Mouse (Mus musculus) macrophage (primary cell): ENCODE results near the gene Bpifb5. TPM values are rescaled to one million over a fixed set of nuclear protein-coding genes. Genes with fewer than 3 reads are reported as not detected.
"Not testable (repeated sequence)": the region's sequence is repeated elsewhere in the genome, so short reads cannot be mapped to it uniquely, and the experiment has no call there.

Experiments used
- H3K27ac ChIP-seq: fragments of 350-480 bp; formaldehyde crosslinking; 2 replicates; pipeline ENCODE4 v1.9.0; 2021
- H3K36me3 ChIP-seq: fragments of 350-480 bp; formaldehyde crosslinking; 2 replicates; pipeline ENCODE4 v1.9.0; 2021; ENCODE audit errors: inconsistent target
- H3K4me3 ChIP-seq: fragments of 350-480 bp; formaldehyde crosslinking; 2 replicates; pipeline ENCODE4 v1.9.0; 2021; ENCODE audit errors: inconsistent target
- H3K79me2 ChIP-seq: fragments of 350-480 bp; formaldehyde crosslinking; 2 replicates; pipeline ENCODE4 v1.9.0; 2021; ENCODE audit errors: inconsistent target
- WGBS: methylation state at CpG from one replicate; pipeline ENCODE4 v1.1.7; 2026; ENCODE audit warnings: inconsistent platforms; ENCODE audit not compliant: missing documents; 5-methylcytosine and 5-hydroxymethylcytosine counted together
- polyA plus RNA-seq: library from polyadenylated mRNA; stranded (reverse); fragments of 250-400 nt; gene quantifications from 3 replicates; pipeline ENCODE4 v1.2.4, GENCODE M21; 2018; ENCODE audit warnings: inconsistent platforms

Gene Bpifb5
- polyA plus RNA-seq, 1 experiment from 2014 or later = not detected

- Histone ChIP-seq H3K79me2 (no peaks in the 10 kb centered on the region), H3K36me3 (no peaks in the 10 kb centered on the region), H3K27ac (no peak overlapping the region), H3K4me3 (no peak overlapping the region)
- 42% methylated on average over 1 of the region's 1 CpGs for whole genome bisulfite sequencing
These were observed 12.4 kb upstream of the Bpifb5 start for GRCm38 (mm10) chr2:154211121-154211520.

GRCm38 (mm10) chr2:154211881-154212280 lies 11.7 kb upstream of the Bpifb5 start:
- Histone ChIP-seq H3K4me3 (no peak overlapping the region), H3K79me2 (no peaks in the 10 kb centered on the region), H3K36me3 (no peaks in the 10 kb centered on the region), H3K27ac (no peak overlapping the region)
- WGBS = 82% methylated on average over 4 of the region's 4 CpGs

- WGBS = 11% methylated on average over 5 of the region's 5 CpGs
- Histone ChIP-seq H3K27ac (no peak overlapping the region), H3K79me2 (no peaks in the 10 kb centered on the region), H3K36me3 (no peaks in the 10 kb centered on the region), H3K4me3 (no peak overlapping the region)
These were observed 8.4 kb upstream of the Bpifb5 start for GRCm38 (mm10) chr2:154215191-154215590.

- H3K27ac ChIP-seq = no peak overlapping the region
- no peak overlapping the region for H3K4me3 ChIP-seq
- no peaks in the 10 kb centered on the region for H3K36me3 ChIP-seq
- no peaks in the 10 kb centered on the region for H3K79me2 ChIP-seq
- 54% methylated on average over 5 of the region's 5 CpGs for WGBS
These were observed 3.6 kb upstream of the Bpifb5 start for GRCm38 (mm10) chr2:154219950-154220349.

GRCm38 (mm10) chr2:154223917-154224273 lies 353 bp downstream of the Bpifb5 start:
- Histone ChIP-seq H3K4me3 (no peak overlapping the region), H3K27ac (no peak overlapping the region), H3K36me3 (no peaks in the 10 kb centered on the region), H3K79me2 (no peaks in the 10 kb centered on the region)
- 74% methylated on average over 2 of the region's 2 CpGs for WGBS

GRCm38 (mm10) chr2:154226991-154227390 lies 3.4 kb downstream of the Bpifb5 start:
- Histone ChIP-seq H3K4me3 (no peak overlapping the region), H3K27ac (no peak overlapping the region), H3K36me3 (no peaks in the 10 kb centered on the region), H3K79me2 (no peaks in the 10 kb centered on the region)
- 75% methylated on average over 4 of the region's 4 CpGs for WGBS

GRCm38 (mm10) chr2:154227830-154228229 lies 4.3 kb downstream of the Bpifb5 start:
- Histone ChIP-seq H3K36me3 (no peaks in the 10 kb centered on the region), H3K4me3 (no peak overlapping the region), H3K27ac (no peak overlapping the region), H3K79me2 (no peaks in the 10 kb centered on the region)
- WGBS = 92% methylated on average over 5 of the region's 5 CpGs

- no peak overlapping the region for H3K4me3 ChIP-seq
- H3K36me3 ChIP-seq = no peaks in the 10 kb centered on the region
- WGBS = 96% methylated on average over 6 of the region's 6 CpGs
- H3K79me2 ChIP-seq = no peaks in the 10 kb centered on the region
- H3K27ac ChIP-seq = no peak overlapping the region
These were observed 9.9 kb downstream of the Bpifb5 start for GRCm38 (mm10) chr2:154233426-154233825.

GRCm38 (mm10) chr2:154240771-154241170 lies 17.2 kb downstream of the Bpifb5 start:
- Histone ChIP-seq H3K4me3 (no peak overlapping the region), H3K36me3 (no peaks in the 10 kb centered on the region), H3K27ac (no peak overlapping the region), H3K79me2 (no peaks in the 10 kb centered on the region)
- WGBS = 94% methylated on average over 6 of the region's 6 CpGs

- H3K79me2 ChIP-seq, H3K36me3 ChIP-seq, H3K4me3 ChIP-seq, H3K27ac ChIP-seq: not testable (repeated sequence)
- WGBS = 93% methylated on average over 10 of the region's 12 CpGs
These were observed 19.2 kb downstream of the Bpifb5 start for GRCm38 (mm10) chr2:154242726-154243125.

GRCm38 (mm10) chr2:154243356-154244036 lies 20.0 kb downstream of the Bpifb5 start:
- WGBS = 92% methylated on average over 10 of the region's 10 CpGs
- H3K4me3 ChIP-seq = no peak overlapping the region
- H3K27ac ChIP-seq = no peak overlapping the region
- no peaks in the 10 kb centered on the region for H3K36me3 ChIP-seq
- no peaks in the 10 kb centered on the region for H3K79me2 ChIP-seq

GRCm38 (mm10) chr2:154245322-154245721 lies 21.8 kb downstream of the Bpifb5 start:
- 92% methylated on average over 5 of the region's 5 CpGs for WGBS
- H3K4me3 ChIP-seq = no peak overlapping the region
- H3K36me3 ChIP-seq = no peaks in the 10 kb centered on the region
- no peak overlapping the region for H3K27ac ChIP-seq
- H3K79me2 ChIP-seq = no peaks in the 10 kb centered on the region

GRCm38 (mm10) chr2:154255254-154255653 lies 31.7 kb downstream of the Bpifb5 start:
- H3K4me3 ChIP-seq, H3K79me2 ChIP-seq, H3K36me3 ChIP-seq, H3K27ac ChIP-seq: not testable (repeated sequence)
- no CpG with 5 or more reads among the region's 4 CpGs for WGBS

GRCm38 (mm10) chr2:154255770-154256169 lies 32.2 kb downstream of the Bpifb5 start:
- no peaks in the 10 kb centered on the region for H3K36me3 ChIP-seq
- WGBS = 88% methylated on average over 4 of the region's 4 CpGs
- H3K79me2 ChIP-seq = no peaks in the 10 kb centered on the region
- H3K4me3 ChIP-seq = no peak overlapping the region
- no peak overlapping the region for H3K27ac ChIP-seq

GRCm38 (mm10) chr2:154257554-154257953 lies 34.0 kb downstream of the Bpifb5 start, which contains the start of gene Bpifb9a:
Gene Bpifb9a, plus strand, starts transcription at chr2:154257854.
- 89% methylated on average over 5 of the region's 5 CpGs for WGBS
- not testable (repeated sequence) for H3K79me2 ChIP-seq, H3K36me3 ChIP-seq, H3K4me3 ChIP-seq, H3K27ac ChIP-seq

- 47% methylated on average over 2 of the region's 3 CpGs for WGBS
- not testable (repeated sequence) for H3K36me3 ChIP-seq, H3K27ac ChIP-seq, H3K79me2 ChIP-seq, H3K4me3 ChIP-seq
These were observed 40.9 kb downstream of the Bpifb5 start for GRCm38 (mm10) chr2:154264397-154264796.
